Mouse (Mus musculus): ENCODE data around the gene Faap100.
A peak's percentile ranks its signal among the peaks of the same experiment; 100 is the strongest.
"Not testable (repeated sequence)": the region's sequence is repeated elsewhere in the genome, so short reads cannot be mapped to it uniquely, and the experiment has no call there.

The Faap100 gene

DNA sequence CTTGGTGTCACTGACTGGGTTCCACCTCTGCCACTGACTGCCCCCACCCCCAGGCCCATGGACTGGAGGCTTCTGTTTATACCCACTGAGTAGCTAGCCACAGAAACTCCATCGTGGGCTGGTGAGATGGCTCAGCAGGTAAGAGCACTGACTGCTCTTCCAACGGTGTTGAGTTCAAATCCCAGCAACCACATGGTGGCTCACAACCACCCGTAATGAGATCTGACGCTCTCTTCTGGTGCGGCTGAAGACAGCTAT lies 26.5 kb downstream of the Faap100 start:
- DNase-seq (ENCODE audit: low read depth, low spot score) = not testable (repeated sequence)

DNA sequence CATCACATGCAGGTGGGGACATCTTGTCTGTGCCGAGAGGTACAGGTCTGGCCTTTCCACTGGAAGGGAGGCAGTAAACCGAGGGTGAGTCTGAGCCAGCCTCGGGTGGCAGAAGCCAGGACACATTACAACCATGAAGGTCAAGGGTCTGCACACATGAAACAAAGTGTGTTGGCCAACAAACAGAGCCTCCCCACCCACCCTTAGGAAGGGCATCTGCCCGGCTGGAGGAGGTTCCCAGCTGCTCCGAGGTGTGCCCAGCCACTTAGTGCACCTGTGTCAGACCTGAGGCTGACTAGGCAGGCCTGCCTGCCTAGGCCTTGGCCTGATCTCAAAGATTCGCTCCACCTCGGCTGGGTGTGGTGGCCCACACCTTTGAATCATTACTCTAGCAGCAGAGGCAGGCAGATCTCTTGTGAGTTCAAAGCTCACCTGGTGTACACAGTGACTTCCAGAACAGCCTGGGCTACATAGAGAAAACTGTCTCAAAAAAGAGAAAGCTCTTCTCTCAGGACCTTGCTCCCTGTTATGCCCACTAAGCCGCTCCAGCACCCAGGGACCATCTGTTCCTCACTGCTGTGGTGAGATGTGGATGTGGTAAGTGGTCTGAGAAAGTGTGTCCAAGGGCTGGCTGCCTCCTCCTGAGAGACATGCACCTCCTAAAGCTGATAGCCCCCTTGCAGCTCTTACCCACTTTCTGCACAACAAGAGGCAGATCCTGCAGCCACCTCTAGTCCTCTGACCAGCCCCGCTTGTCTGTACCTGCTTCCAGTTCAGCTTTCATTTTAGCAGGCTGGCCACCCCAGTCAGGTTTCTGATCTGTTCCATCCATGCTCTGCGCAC lies 27.1 kb downstream of the Faap100 start:
- DNase-seq (ENCODE audit: low read depth, low spot score) = no peak

DNA sequence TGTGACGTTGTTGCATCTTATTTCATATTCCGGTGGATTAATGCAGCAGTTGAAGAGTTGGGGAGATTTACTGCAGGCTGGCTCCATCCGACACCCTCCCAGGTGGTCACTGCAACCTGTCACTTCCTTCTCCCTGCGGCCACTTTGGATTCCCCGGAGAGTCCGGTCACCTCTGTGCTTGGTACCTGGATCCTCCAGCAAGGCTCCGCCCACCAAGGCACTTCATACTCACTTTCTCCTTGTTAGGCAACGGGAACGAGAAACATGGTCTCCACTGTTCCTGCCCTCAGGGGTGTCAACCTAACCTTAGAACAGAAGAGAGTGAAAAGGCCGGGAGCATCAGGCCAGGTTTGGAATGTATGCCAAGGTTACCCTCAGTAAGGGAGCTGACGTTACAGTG lies 27.9 kb downstream of the Faap100 start:
- DNase-seq (ENCODE audit: low read depth, low spot score) = no peak

DNA sequence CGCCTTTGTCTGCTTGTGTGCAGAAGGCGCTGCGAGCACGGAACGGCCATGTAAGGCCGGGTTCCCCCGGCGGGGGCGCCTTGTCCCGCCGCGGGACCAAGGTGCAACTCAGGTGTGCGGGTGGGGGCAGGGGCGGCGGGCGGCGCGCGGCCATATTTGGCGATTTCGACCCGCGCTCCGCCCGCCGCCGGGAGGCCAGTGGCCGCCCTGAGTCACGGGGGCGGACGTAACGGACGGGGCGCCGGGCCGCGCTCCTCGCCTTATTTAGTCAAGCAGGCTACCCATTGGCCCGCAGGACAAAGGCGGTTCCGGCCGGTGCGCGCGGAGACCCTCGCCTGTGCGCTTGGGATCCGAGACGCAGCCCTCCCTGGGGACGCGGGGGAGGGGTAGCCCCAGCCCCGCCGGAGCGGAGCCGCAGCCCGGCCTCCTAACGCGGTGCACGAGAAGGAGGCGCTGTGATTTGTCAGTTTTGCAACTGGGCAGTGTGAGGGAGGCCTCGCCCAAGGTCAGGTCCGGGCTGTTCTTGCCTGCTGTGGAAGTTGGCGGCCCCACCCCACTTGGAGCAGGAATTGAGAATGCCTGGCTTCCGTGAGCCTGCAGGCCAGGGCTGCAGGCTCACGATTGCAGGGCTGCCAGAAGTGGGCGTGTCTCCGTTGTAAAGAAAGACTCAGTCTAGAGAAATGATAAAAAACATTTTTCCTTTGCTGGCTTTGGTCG lies 28.4 kb downstream of the Faap100 start:
- peak; percentile 86 for DNase-seq (ENCODE audit: low read depth, low spot score)

DNA sequence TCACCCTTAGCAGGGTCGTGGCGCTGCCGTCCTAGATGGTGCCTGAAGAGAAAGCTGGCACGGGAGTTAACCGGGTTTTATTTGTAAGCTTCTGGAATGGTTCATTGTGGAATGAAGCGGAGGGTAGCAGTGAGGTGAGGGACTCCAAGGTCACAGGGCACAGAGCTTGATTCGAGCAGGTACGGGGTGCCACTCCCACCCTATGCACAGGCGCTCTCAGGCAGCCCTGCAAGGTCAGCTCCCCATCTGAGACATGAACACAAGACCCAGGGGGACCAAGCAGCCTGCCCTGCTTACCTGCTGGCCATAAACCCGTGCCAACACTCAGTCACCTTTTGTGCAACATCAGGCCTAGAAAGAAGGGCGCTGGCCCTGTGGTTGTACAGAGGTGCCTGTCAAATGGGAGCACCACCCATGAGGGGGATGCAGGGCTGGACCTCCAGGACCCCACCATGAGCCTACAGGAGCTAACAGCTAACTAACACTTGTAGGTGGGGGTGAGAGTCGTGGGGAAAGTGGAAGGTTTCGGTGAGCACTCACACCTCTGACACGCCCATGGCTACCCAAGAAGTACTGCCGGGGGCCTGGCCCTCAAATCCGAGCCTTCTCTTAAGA lies 29.1 kb downstream of the Faap100 start:
- DNase-seq (ENCODE audit: low read depth, low spot score) = peak; percentile 60

DNA sequence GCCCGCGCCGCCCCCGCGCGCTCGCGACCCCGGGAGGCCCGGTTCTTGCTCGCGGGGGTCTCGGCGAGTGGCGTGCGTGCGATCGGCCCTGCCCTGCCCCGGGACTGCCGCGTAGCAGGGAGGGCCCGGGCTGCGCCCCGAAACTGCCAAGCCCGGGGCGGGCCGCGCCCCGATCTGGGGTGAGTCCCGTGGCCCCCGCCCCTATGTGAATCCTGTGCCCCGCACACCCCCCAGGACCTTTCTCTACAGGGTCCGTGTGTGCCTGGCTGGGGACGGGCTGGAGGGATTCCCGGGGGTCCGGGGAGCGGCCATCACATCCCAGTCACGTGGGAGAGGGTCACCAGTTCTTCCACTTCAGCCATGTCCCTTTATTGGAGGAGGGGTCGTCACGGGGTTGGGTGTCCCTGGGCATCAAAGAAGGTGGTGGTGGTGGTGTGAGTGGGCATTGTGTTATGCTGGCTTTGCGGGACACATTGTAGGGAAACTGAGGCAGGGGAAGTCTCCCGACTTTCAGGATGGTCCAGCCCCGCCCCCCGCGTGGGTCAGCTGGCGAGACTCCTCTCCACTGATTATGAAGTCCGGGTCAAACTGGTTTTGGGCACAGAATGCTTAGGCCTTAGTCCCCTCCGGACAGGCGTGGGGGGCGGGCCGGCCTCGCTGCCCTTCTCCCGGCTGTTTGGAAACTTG lies 29.7 kb downstream of the Faap100 start:
- no peak for DNase-seq (ENCODE audit: low read depth, low spot score)

DNA sequence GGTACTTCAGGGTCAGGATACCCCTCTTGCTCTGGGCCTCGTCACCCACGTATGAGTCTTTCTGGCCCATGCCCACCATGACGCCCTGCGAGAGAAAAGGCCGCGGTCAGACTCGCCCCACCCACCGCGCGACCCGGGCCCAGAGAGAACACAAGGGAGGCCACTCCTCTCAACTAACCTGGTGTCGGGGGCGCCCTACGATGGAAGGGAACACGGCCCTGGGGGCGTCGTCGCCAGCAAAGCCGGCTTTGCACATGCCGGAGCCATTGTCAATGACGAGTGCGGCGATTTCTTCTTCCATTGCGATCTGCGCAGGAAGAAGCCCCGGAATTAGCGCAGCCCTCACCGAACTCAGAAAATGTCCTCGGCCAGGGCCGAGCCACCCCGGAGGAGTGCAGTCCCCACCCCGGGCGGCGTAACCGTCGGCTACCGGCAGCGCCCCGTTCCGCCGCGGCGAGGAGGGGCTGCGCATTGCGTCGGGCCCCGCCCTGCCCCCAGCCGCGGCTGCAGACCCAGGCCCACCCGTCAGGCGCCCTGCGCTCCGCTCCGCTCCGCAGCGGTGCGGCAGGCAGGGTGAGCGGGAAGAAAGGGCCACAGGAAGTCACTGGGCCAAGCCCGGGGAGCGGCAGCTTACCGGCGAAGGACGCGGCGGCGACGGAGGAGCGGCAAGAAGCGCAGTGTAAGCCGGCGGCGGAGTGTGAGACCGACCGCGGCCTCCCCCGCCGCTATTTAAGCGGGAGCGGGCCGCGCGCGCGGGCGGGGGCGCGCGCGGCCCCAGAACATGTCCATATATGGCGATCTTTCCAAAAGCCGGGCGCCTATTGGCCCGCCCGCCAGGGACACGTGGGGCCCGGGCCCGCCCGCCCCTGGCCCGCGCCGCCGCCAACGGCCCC lies 30.5 kb downstream of the Faap100 start, which contains the start of gene Actg1:
Gene Actg1, minus strand, starts transcription at position 752 of the 893 bp plus-strand sequence.
- DNase-seq (ENCODE audit: low read depth, low spot score) = peak; percentile 90

DNA sequence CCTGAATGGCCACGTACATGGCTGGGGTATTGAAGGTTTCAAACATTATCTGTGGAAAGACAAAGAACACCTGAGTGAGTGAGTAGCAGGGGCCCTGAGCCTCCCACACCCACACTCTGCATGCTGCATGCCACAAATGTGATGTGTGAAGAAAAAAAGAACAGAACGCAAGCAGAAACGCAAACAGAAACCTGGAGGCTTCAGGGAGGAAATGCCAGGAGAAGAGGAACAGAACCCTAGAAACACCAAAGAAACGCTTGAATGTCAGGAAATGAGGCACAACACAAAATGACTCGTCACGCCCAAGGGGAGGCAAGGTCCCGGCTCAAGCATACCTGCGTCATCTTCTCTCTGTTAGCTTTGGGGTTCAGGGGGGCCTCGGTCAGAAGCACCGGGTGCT lies 31.3 kb downstream of the Faap100 start:
- peak; percentile 65 for DNase-seq (ENCODE audit: low read depth, low spot score)

DNA sequence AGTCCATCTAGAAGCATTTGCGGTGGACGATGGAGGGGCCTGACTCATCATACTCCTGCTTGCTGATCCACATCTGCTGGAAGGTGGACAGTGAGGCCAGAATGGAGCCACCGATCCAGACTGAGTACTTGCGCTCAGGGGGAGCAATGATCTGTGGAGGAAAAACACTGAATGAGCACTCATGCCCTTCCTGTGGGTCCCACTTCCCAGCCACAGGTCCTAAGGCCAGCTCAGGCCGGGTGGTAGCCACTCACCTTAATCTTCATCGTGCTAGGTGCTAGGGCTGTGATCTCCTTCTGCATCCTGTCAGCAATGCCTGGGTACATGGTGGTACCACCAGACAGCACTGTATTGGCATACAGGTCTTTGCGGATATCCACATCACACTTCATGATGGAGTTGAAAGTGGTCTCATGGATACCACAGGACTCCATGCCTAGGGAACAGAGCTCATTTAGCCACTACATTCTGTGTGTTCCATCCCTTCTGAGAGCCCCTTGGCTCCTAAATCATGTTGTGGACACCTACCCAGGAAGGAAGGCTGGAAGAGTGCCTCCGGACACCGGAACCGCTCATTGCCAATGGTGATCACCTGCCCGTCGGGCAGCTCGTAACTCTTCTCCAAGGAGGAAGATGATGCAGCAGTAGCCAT lies 32.1 kb downstream of the Faap100 start:
- DNase-seq (ENCODE audit: low read depth, low spot score) = not testable (repeated sequence)

DNA sequence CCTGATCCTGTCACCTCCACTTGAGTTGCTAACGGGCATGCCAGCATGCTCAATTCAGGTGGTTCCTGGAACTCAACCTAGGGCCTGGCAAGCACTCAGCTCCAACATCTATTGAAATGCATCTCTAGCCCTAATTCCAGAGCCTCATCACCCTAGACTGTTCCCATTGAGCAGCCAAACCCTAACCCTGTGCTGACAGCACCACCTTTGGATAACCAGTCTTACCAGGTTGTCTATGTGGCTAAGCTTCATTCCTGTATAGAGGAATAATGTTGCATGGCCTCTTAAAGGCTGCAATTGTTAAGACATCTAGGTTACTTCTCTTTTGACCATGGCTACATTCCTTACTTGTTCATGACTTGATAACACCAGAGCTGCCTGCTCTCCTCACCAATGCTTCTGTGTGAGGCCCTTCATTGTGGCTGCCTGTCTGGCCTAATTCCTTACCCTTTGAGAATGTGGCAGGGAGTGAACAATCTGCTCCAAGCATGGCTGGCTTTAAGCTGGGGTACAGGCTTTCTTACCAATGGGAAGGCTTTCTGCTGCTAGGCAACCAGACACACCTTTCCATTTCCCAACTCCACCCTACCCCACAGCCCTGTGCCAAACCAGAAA lies 33.4 kb downstream of the Faap100 start:
- no peak for DNase-seq (ENCODE audit: low read depth, low spot score)

DNA sequence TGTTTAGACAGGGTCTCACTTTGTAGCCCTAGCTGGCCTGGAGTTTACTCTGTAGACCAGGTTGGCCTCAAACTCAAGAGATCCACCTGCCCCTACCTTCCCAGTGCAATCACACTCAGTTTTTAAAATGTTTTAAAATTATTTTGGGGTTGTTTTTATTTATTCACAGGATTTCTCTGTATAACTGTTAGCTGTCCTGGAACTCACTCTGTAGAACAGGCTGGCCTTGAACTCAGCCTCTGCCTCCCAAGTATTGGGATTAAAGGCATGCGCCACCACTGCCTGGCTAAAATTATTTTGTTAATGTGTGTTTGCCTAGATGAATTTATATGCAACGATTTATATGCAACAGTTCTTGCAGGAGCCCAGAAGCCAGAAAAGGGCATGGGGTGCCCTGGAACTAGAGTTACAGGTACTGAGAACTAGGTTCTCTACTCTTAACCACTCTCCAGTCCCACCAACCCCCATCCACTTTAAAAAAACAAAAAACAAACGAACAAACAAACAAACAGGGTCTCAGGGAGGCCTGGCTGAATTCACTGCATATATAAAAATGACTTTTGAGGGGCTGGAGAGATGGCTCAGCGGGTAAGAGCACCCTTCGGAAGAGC lies 34.1 kb downstream of the Faap100 start:
- no peak for DNase-seq (ENCODE audit: low read depth, low spot score)

DNA sequence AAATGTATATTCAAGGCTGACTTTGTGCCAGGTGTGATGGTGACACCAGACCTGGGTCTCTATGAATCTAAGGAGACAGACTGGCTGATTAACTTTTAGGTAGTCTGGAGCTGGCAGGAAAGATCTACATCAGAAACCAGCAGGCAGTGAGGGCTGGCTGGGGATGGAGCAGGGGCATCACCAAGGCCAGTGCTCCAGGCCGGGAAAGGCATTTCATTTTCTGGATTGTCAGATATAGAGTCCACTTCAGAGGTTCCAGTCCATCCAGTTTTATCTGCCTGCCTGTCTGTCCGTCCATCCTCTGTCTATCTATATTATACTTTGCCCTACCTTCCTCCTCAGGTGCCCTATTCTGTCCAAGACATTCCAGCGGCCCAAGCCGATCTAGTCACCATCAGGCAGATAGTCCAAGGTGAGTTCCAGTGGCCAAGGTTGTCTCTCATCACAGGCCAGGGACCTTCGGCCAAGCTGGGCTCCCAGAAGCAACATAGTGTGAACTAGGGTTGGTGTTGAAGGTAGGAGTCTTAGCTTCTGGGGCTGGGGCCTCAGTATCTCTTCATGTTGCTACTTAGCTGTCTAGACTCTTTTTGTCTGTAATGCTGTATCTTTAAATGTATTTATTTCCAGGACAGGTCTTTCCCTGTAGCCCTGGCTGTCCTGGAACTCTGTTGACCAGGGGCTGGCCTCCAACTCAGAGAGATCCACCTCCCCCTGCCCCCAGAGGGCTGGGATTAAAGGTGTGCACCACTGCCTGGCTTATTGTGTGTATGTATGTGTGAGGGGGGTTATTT lies 34.9 kb downstream of the Faap100 start:
- DNase-seq (ENCODE audit: low read depth, low spot score) = no peak

DNA sequence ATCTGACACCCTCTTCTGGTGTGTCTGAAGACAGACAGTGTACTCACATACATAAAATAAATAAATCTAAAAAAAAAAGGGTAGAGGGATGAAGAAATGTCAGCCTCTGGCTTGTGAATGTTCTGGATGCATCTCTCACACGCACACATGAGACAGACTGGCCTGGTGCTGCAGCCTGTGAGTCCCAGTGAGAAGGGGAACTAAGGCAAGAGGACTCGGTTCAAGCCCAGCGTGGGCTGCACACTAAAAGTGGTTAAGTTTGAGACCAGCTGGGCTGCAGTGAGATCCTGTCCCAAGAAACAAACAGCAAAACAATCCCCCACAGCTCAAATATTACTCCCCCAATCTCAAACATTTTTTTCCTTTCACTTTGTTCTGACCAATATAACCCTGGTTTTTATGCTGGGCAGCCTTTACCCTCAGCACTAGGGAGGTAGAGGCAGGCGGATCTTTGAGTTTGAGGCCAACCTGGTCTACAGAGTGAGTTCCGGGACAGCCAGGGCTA lies 35.9 kb downstream of the Faap100 start:
- DNase-seq (ENCODE audit: low read depth, low spot score) = no peak

DNA sequence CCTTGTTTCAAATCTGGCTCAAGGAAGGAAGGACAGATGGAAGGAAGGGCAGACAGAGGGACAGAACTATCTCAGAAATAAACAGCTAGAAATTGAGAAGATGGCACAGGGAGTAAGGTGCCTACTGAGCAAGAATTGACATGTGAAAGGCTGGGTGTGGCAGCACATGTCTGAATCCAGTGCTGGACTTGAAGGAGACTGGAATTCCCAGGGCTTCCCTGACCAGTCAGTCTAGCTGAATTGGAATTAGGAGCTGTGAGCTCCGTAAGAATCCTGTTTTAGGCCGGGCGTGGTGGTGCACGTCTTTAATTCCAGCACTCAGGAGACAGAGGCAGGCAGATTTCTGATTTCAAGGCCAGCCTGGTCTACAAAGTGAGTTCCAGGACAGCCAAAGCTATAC lies 36.9 kb downstream of the Faap100 start:
- no peak for DNase-seq (ENCODE audit: low read depth, low spot score)

DNA sequence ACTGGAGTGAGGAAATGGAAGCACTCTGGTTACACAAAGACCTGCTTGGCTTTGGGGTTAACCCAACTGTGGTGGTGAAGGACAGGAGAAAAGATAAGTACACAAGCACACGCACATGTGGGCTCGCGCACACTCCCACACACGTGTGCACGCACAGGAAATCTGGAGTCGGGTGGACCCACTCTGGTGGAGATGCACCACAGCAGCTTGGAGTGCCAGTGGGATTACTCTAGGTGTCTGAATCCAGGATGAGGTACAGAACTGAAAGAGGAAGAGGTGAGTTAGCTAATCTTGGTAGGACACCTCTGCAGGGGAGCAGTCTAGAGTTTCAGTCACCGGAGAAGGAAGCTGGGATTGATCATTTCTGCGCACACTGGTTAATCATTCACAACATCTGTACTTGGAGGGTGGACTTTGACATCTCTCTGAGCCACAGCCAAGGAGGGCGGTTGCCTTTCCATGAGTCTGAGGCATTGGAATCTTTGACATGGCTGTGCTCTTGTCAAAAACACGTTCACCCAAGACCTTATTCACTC lies 38.5 kb downstream of the Faap100 start:
- DNase-seq (ENCODE audit: low read depth, low spot score) = no peak

DNA sequence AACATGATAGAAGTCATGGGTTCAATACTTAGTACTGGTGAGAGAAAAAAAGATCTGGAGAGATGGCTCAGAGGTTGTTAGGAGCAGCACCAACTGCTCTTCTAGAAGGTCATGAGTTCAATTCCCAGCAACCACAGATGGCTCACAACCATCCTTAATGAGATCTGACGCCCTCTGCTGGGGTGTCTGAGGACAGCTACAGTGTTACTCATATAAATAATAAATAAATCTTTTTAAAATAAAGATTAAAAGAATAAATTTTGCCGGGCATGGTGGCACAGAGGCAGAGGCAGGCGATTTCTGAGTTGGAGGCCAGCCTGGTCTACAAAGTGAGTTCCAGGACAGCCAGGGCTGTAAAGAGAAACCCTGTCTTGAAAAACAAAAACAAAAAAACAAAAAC lies 39.8 kb downstream of the Faap100 start:
- no peak for DNase-seq (ENCODE audit: low read depth, low spot score)

DNA sequence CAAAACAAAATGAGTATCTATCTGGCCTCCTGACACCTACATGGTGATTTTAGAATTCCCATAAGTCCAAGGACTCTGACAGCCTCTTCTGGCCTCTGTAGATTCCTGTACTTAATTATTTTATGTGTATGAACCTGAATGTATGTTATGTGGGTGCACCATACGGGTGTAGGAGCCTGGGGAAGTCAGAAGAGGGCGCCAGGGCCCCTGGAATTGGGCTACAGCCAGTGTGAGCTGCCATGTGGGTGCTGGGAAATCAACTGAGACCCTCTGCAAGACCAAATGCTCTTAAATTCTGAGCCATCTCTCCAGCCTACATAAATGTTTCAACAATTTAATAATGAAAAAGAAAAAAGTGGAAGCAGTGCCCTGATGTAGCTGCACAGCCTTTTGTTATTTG lies 41.1 kb downstream of the Faap100 start:
- DNase-seq (ENCODE audit: low read depth, low spot score) = no peak

DNA sequence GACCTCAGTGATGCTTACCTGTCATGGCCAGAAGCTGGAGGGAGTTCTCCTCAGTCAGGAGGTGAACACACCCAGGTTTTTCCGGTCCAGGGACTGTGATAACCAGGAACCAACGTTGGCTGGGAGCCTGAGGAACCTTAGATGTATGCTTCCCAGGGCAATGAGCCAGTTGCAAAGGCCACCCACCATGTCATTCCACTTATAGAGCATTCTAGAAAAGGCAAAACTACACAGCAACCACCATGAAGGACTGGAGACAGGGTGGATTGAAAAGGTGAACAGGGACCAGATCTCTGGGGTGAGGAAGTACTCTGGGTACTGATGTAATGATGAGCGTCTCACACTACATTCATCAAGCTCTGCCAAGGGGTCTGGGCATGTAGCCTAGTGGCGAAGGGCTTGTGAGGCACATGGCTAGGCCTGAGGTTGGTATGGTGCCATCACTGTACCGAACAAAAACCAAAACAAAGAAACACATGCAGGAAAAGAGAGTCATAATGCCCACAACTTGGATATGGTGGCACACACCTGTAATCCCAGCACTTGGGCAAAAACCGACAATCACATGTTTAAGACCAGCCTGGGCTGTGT lies 43.0 kb downstream of the Faap100 start:
- DNase-seq (ENCODE audit: low read depth, low spot score) = no peak

All from CD4-positive, CD25-positive, alpha-beta regulatory T cell, adult 2 months (primary cell).